Mouse (Mus musculus) erythroid progenitor cell, adult 5-6 weeks (primary cell): Measurements from ENCODE around the gene Cryl1. TPM values are rescaled to one million over a fixed set of nuclear protein-coding genes. Genes with fewer than 3 reads are reported as not detected.

Experiments
- ATAC-seq: replicated peaks from 2 replicates; pipeline ENCODE4 v1.8.0; 2016; ENCODE audit warnings: moderate number of reproducible peaks, mild to moderate bottlenecking, moderate TSS enrichment, inconsistent platforms; ENCODE audit not compliant: poor library complexity, low FRiP score, severe bottlenecking
- total RNA-seq, 2 experiments: library from RNA; stranded (forward) in 1 of 2; stranded (reverse) in 1 of 2; fragments of 150-400 nt in 1 of 2; fragments of 186-747, 209-891 nt in 1 of 2; gene quantifications; 2 replicates each; pipeline versions ENCODE4 v1.2.3 to v1.2.4; 2015 to 2017; ENCODE audit warnings: low replicate concordance in 2 of 2

The Cryl1 gene
- total RNA-seq, 2 experiments from 2014 or later = 3.6 to 5.4 TPM

DNA sequence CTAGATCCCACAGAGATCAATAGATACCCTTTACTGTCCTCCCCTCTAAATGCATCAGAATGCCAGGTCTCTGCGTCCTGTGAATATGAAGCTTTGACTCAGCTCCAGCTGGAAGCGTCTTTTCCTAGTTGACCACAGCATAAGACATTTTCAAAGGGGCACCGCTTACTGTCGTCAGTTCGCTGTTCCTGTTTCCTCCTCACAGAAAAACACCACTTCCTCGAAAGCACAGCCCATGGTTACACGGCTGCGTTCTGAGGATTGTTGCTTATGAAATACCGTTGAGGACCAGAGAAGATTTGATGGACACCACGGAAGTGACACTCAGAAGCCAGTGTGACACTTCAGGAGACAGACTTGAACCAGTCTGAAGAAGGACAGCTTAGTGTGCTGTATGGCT, 134.4 kb downstream of the Cryl1 start:
- ATAC-seq = no peak

DNA sequence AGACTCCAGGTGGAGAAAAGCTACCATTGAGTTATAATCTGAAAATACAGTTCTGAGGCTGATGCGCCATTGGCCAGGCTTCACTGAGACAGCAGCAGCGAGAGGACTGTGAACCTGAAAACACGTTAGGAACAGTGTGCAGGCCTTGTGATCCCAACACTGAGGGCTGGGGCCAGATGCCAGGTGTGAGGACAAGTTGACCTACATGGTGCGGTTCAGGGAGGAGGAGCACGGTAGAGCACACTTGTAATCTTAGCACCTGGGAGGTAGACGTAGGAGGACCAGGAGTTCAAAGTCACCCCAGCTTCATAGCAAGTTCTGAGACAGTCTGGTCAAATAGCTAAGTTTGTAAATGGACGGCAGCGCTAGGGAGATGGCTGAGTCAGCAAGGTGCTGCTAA, 139.0 kb downstream of the Cryl1 start:
- no peak for ATAC-seq

DNA sequence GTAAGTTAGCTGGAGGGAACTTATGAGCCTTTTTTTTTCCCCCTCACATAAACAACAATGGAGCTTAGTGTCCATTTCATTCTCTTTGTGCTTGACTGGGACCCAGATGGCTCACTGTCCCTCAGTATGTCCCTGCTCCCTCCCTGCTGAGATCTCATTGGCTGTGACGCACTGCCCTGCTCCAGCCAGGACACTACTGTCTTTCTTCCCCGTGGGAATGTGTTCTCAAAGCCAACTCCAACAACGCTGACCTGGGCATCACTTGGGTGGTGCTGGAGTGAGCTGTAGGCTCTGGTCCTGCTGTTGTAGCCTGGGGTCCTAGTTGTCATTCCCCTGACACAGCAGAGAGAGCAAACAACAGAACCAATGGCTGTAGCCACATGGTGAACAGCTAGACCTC, 149.7 kb downstream of the Cryl1 start:
- ATAC-seq = no peak

DNA sequence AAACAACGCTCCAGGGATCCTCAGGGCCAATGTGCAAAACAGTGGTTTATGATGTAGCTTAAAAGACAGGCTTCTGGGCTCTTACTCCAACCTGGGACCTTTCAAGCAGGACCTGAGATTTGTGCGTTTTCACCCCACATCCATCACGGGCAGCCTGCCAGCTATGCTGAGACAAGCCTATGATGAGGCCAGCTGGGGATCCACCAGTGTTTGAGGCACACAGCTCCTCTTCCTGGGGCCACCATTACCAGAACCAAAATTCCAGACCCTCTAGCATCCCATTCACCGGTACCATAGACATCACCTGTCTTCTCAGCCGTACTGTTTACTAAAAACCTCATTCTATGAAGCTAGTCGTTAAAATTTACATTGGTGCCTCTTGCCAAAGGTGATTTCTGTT, 151.8 kb downstream of the Cryl1 start:
- no peak for ATAC-seq

DNA sequence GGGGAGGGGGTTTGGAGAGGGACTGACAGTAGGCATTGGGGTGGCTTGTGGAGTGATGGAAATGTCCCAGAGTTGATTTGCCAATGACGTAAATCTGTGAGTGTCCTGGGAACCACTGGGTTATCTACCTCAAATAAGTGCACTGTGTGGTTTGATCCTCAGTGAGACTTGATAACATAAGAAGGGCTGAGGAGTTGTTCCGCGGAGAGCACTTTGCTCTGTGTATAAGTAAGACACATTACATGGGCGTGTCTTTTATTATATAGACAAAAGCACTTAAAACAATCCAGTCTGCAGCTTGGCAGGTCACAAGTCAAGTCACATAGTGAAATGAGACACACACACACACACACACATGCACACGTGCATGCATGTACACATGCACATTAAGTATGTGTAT, 155.4 kb downstream of the Cryl1 start:
- no peak for ATAC-seq

DNA sequence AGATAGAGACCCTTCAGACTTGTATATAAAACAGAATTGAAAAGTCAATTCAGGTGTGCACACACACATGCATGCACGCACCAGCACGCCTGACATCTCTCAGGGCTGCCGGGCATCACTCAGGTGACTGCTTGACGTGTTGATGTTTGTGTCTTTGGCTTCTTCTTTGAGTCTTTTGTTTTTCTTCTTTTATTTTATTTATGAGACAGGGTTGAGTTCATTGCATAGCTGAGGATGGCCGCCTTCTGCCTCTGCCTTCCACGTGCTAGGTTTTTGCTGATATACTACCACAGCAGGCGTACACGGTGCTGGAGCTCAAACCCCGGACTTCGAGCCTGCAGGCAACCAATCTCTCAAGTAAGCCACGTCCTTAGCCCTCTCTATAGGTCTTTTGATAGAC, 163.1 kb downstream of the Cryl1 start:
- no peak for ATAC-seq

DNA sequence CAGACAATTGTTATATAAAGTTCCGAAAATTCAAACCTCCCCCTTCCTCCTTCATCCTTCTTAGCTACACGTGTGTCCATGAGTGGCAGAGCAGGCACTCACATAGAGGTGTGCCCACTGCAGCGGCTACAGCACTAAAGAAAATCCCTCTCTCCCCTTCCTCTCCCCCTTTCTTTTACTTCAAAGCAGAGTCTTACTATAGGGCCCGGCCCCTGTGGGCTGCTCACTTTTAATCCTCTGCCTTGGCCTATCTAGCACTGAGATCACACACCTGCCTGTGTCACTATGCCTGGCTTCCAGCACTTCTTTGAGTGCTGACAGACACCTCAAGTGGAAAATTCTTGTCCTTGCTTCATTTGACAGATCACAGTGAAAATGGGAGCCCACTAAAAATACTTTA, 163.6 kb downstream of the Cryl1 start:
- no peak for ATAC-seq

DNA sequence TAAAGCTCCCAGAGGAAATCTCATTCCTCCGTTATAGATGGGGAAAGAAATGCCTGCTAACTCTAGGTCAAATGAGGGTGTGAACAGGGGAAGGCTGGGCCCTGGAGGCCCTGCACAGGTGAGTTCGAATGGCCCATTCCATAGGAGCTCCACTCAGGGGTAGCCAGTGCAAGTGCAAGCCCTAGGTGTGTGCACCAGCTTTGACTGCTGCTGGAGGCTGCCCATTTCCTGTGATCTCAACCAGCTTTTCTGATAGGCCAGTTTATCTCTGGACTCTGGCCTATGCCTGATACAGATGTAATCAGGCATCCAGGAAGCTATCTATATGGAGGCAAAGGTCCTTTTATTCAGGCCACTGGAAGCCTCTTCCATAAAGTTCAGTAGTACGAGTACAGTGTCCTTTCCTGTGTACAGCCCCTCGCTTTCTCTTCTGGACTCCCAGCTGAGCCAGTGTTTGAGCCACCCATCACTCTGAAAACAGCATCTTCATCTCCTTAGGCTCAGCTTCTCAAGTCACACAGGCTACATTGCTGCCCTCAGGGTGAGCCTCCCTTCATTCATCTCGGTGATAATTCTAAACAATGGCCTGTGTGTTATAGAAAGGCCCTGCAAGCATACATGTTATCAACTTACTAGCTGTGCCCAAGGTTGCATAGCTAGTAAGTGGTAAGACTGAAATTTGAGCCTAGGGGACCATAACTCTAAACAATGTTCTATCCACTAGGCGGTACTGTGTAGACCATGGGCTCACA, 167.9 kb downstream of the Cryl1 start:
- ATAC-seq = no peak

Other genes starting within 250 kb of the Cryl1 start
- not detected in 2 replicates for gene Ift88, start 25.5 kb upstream of the Cryl1 start, total RNA-seq (2015; ENCODE audit: low replicate concordance)
- gene Ift88, start 25.5 kb upstream of the Cryl1 start, total RNA-seq (2017; ENCODE audit: low replicate concordance) = 0.64 TPM in 1 of 2 replicates, not detected in the other
- not detected in 2 replicates for gene Il17d, start 126.2 kb upstream of the Cryl1 start, total RNA-seq (2015; ENCODE audit: low replicate concordance)
- not detected in 2 replicates for gene Il17d, start 126.2 kb upstream of the Cryl1 start, total RNA-seq (2017; ENCODE audit: low replicate concordance)
- gene Eef1akmt1, start 173.1 kb upstream of the Cryl1 start, total RNA-seq (2015; ENCODE audit: low replicate concordance) = 7.9 and 10.9 TPM in 2 replicates
- gene Eef1akmt1, start 173.1 kb upstream of the Cryl1 start, total RNA-seq (2017; ENCODE audit: low replicate concordance) = not detected in 2 replicates